9 mouse cellular contexts compared by ENCODE assay signal in the genomic region with DNA sequence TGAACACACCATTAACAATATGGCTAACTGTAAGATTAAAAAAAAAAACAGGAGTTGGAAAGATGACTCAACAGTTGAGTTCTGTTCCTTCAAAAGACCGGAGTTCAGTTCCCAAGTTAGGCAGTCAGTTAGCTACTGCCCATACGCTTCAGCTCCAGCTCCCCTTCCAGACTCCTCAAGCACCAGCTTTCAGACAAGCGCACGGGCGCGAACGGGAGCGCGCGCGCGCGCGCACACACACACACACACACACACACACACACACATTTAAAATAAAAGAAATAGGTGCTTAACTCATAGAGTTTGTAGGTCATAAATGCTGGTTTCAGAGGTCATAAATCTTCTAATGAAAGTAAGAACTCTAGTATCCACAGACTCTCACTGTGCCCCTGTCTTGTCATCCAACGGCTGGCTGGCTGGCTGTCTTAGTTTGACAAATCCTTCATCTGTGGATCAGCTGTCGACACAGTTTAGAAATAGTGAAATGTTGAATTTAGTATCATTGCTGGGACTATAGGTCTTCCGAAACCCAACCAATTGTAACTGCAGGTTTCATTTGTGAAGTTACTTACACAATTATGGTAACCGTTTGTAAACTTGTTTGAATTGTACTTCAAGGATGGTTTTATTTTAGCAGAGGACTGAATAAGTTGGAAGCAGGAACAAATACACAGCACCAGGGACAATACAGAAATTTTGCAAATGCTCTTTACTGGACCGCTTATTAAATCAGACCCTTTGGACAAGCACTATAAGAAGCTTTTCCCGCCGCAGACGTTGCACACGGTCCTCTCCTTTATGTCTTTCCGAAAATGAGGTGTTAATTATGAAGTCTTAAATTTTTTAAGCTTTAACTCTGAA. TPM values are rescaled to one million over a fixed set of nuclear protein-coding genes. Genes with fewer than 3 reads are reported as not detected.
DNase-seq lines count a peak whose midpoint lies in the region; ATAC-seq lines count a peak whose summit lies in the region.
"Had no signal": no experiment of that assay in that cellular context is flagged by ENCODE, and none has a peak within 500 bp of the region (broad histone marks: within the 10 kb centered on the region; RNA-seq: fewer than 3 reads in every experiment).

No protein-coding gene starts in this region.

- no peak for ATAC-seq in erythroblast, adult 5-6 weeks (replicated peaks; ENCODE audit: low FRiP score, poor library complexity, severe bottlenecking)
- ATAC-seq in erythroid progenitor cell, adult 5-6 weeks (replicated peaks; ENCODE audit: low FRiP score, poor library complexity, severe bottlenecking), result peak; percentile 33; the same call in 1 of the 2 replicates
- no peak for ATAC-seq in limb, embryonic 15.5 days (ENCODE audit: insufficient number of reproducible peaks, low FRiP score, low TSS enrichment, low read depth)
- no peak for ATAC-seq in midbrain, embryonic 15.5 days (replicated peaks)

- under 1% methylated on average over 24 of the region's 24 CpGs for WGBS in hindbrain, embryonic 10.5 days
- WGBS in limb, embryonic 15.5 days, result under 1% methylated on average over 24 of the region's 24 CpGs
- WGBS in midbrain, embryonic 15.5 days, result under 1% methylated on average over 24 of the region's 24 CpGs

- peaks cover 64% of the 10 kb centered on the region for H3K4me1 ChIP-seq in erythroblast, embryonic 14.5 days (ENCODE audit: control insufficient read depth)
- H3K4me1 ChIP-seq in hindbrain, embryonic 10.5 days (replicated peaks), result peaks cover 8% of the 10 kb centered on the region
- H3K4me1 ChIP-seq in limb, embryonic 15.5 days, result peaks cover 3% of the 10 kb centered on the region
- H3K4me1 ChIP-seq in midbrain, embryonic 15.5 days, result peaks cover 12% of the 10 kb centered on the region

- peak; percentile 48 for DNase-seq in adrenal gland, postnatal 25 days
- peak; percentile 83 for DNase-seq in hindbrain, embryonic 10.5 days (ENCODE audit: low spot score)
- DNase-seq in testis, postnatal 10 days (ENCODE audit: low spot score), result peak; percentile 69

- H3K9me3 ChIP-seq in erythroblast, embryonic 14.5 days (ENCODE audit: control insufficient read depth, low read length), result no peaks in the 10 kb centered on the region
- H3K9me3 ChIP-seq in hindbrain, embryonic 10.5 days, result no peaks in the 10 kb centered on the region
- H3K9me3 ChIP-seq in limb, embryonic 15.5 days, result no peaks in the 10 kb centered on the region
- H3K9me3 ChIP-seq in midbrain, embryonic 15.5 days, result no peaks in the 10 kb centered on the region

- peak overlapping the region; percentile 11 for H3K9ac ChIP-seq in limb, embryonic 15.5 days
- peak overlapping the region; percentile 51 for H3K9ac ChIP-seq in midbrain, embryonic 15.5 days

- peak overlapping the region; percentile 61 for H3K4me2 ChIP-seq in limb, embryonic 15.5 days
- peak overlapping the region; percentile 71 for H3K4me2 ChIP-seq in midbrain, embryonic 15.5 days

- peak overlapping the region; percentile 67 for H3K4me3 ChIP-seq in erythroblast, embryonic 14.5 days (replicated peaks)
- H3K4me3 ChIP-seq in hindbrain, embryonic 10.5 days, result peak overlapping the region; percentile 64
- H3K4me3 ChIP-seq in limb, embryonic 15.5 days, result peak overlapping the region; percentile 54
- H3K4me3 ChIP-seq in midbrain, embryonic 15.5 days, result peak overlapping the region; percentile 53

- no peaks in the 10 kb centered on the region for H3K27me3 ChIP-seq in erythroblast, embryonic 14.5 days (ENCODE audit: control insufficient read depth)
- no peaks in the 10 kb centered on the region for H3K27me3 ChIP-seq in hindbrain, embryonic 10.5 days (ENCODE audit: insufficient read depth, poor library complexity, severe bottlenecking)
- no peaks in the 10 kb centered on the region for H3K27me3 ChIP-seq in limb, embryonic 15.5 days
- H3K27me3 ChIP-seq in midbrain, embryonic 15.5 days (replicated peaks), result no peaks in the 10 kb centered on the region

- no peaks in the 10 kb centered on the region for H3K36me3 ChIP-seq in erythroblast, embryonic 14.5 days (ENCODE audit: control insufficient read depth)
- H3K36me3 ChIP-seq in hindbrain, embryonic 10.5 days, result no peaks in the 10 kb centered on the region
- H3K36me3 ChIP-seq in limb, embryonic 15.5 days, result no peaks in the 10 kb centered on the region
- H3K36me3 ChIP-seq in midbrain, embryonic 15.5 days (replicated peaks), result no peaks in the 10 kb centered on the region

- H3K27ac ChIP-seq in hindbrain, embryonic 10.5 days, result peak overlapping the region; percentile 84
- peak overlapping the region; percentile 71 for H3K27ac ChIP-seq in limb, embryonic 15.5 days
- 0 out of 2 replicates have a peak overlapping the region, but pooled peaks have one; percentile 27 for H3K27ac ChIP-seq in midbrain, embryonic 15.5 days

RNA-seq across cellular contexts. Expression of a gene that starts 16.2 kb away (rescaled TPM):
- 0.15 and 0.16 TPM in 2 replicates for polyA plus RNA-seq in erythroblast, embryonic 14.5 days (2012)
- 4.2 and 4.4 TPM in 2 replicates for total RNA-seq in erythroblast, adult 5-6 weeks (2015; ENCODE audit: low replicate concordance)
- 6.5 and 15.5 TPM in 2 replicates for total RNA-seq in erythroblast, adult 5-6 weeks (2017; ENCODE audit: low replicate concordance)
- not detected in 2 replicates for total RNA-seq in adrenal gland, postnatal 25 days (2021)
- total RNA-seq in erythroid progenitor cell, adult 5-6 weeks (2015; ENCODE audit: low replicate concordance), result 1.4 and 4.2 TPM in 2 replicates
- 0.90 and 1.4 TPM in 2 replicates for total RNA-seq in erythroid progenitor cell, adult 5-6 weeks (2017; ENCODE audit: low replicate concordance)
- polyA plus RNA-seq in hindbrain, embryonic 10.5 days (2016; fragmentation: Nextera tagmentation; extraction: Ambion mirVana), result 0.04 TPM in 1 of 2 replicates, not detected in the other
- 0.18 and 0.22 TPM in 2 replicates for polyA plus RNA-seq in limb, embryonic 15.5 days (2015; fragmentation: Nextera tagmentation; extraction: Ambion mirVana)
- polyA plus RNA-seq in midbrain, embryonic 15.5 days (2015; fragmentation: Nextera tagmentation; extraction: Ambion mirVana), result 0.09 and 0.25 TPM in 2 replicates
- total RNA-seq: left cerebral cortex, postnatal 36 days had no signal

RNA-seq across cellular contexts. Expression of a gene that starts 25.8 kb away (rescaled TPM):
- 0.76 and 0.84 TPM in 2 replicates for polyA plus RNA-seq in erythroblast, embryonic 14.5 days (2012)
- total RNA-seq in erythroblast, adult 5-6 weeks (2015; ENCODE audit: low replicate concordance), result 1.7 and 1.9 TPM in 2 replicates
- total RNA-seq in erythroblast, adult 5-6 weeks (2017; ENCODE audit: low replicate concordance), result 1.4 and 1.7 TPM in 2 replicates
- 6.4 and 6.9 TPM in 2 replicates for total RNA-seq in adrenal gland, postnatal 25 days (2021)
- total RNA-seq in erythroid progenitor cell, adult 5-6 weeks (2015; ENCODE audit: low replicate concordance), result 1.1 and 2.1 TPM in 2 replicates
- total RNA-seq in erythroid progenitor cell, adult 5-6 weeks (2017; ENCODE audit: low replicate concordance), result 1.3 and 1.6 TPM in 2 replicates
- 13.4 and 14.5 TPM in 2 replicates for polyA plus RNA-seq in hindbrain, embryonic 10.5 days (2016; fragmentation: Nextera tagmentation; extraction: Ambion mirVana)
- polyA plus RNA-seq in limb, embryonic 15.5 days (2015; fragmentation: Nextera tagmentation; extraction: Ambion mirVana), result 11.9 and 13.9 TPM in 2 replicates
- 9.8 and 9.9 TPM in 2 replicates for polyA plus RNA-seq in midbrain, embryonic 15.5 days (2015; fragmentation: Nextera tagmentation; extraction: Ambion mirVana)

RNA-seq across cellular contexts. Expression of a gene that starts 39.2 kb away (rescaled TPM):
- not detected in 2 replicates for polyA plus RNA-seq in erythroblast, embryonic 14.5 days (2012)
- not detected in 2 replicates for total RNA-seq in erythroblast, adult 5-6 weeks (2015; ENCODE audit: low replicate concordance)
- total RNA-seq in erythroblast, adult 5-6 weeks (2017; ENCODE audit: low replicate concordance), result not detected in 2 replicates
- total RNA-seq in adrenal gland, postnatal 25 days (2021), result not detected in 2 replicates
- total RNA-seq in erythroid progenitor cell, adult 5-6 weeks (2015; ENCODE audit: low replicate concordance), result not detected in 2 replicates
- total RNA-seq in erythroid progenitor cell, adult 5-6 weeks (2017; ENCODE audit: low replicate concordance), result not detected in 2 replicates
- 0.29 and 0.35 TPM in 2 replicates for polyA plus RNA-seq in hindbrain, embryonic 10.5 days (2016; fragmentation: Nextera tagmentation; extraction: Ambion mirVana)
- 0.61 and 0.67 TPM in 2 replicates for polyA plus RNA-seq in limb, embryonic 15.5 days (2015; fragmentation: Nextera tagmentation; extraction: Ambion mirVana)
- polyA plus RNA-seq in midbrain, embryonic 15.5 days (2015; fragmentation: Nextera tagmentation; extraction: Ambion mirVana), result not detected in 2 replicates

Comparison
In these comparisons a context has a peak if more than half of its experiments do, and no peak if none do; other contexts are left out.
1. H3K27ac ChIP-seq: peak in every context shown above with its lines; median percentile 84 in hindbrain, embryonic 10.5 days; 71 in limb, embryonic 15.5 days; 27 in midbrain, embryonic 15.5 days.